Mouse (Mus musculus) neural tube, embryonic 11.5 days (tissue): ENCODE results near the gene Wdr20rt. TPM values are rescaled to one million over a fixed set of nuclear protein-coding genes. Genes with fewer than 3 reads are reported as not detected.

ENCODE experiments used
- polyA plus RNA-seq: library from polyadenylated mRNA; unstranded; fragments of >200 nt; fragmentation: Nextera tagmentation; extraction: Ambion mirVana; gene quantifications from 2 replicates; pipeline ENCODE4 v1.2.1, GENCODE M21; 2014

Wdr20rt gene
- polyA plus RNA-seq, 1 experiment from 2014 or later: not detected

Other genes with a start within 250 kb of the Wdr20rt start
- gene Prpf39, start 189.2 kb upstream of the Wdr20rt start, polyA plus RNA-seq: 57.3 and 57.9 TPM in 2 replicates
- gene Fkbp3, start 151.5 kb upstream of the Wdr20rt start, polyA plus RNA-seq: 625 and 636 TPM in 2 replicates
- 11.9 and 15.0 TPM in 2 replicates for gene Fancm, start 149.9 kb upstream of the Wdr20rt start, polyA plus RNA-seq
- 58.8 and 61.6 TPM in 2 replicates for gene Mis18bp1, start 52.9 kb upstream of the Wdr20rt start, polyA plus RNA-seq